Mouse (Mus musculus): ENCODE measurements around the gene Dna2. TPM values are rescaled to one million over a fixed set of nuclear protein-coding genes. Genes with fewer than 3 reads are reported as not detected.
"Not testable (repeated sequence)": the region's sequence is repeated elsewhere in the genome, so short reads cannot be mapped to it uniquely, and the experiment has no call there.

The Dna2 gene
- 1 to 10 TPM; 3.7 to 6.7 TPM for total RNA-seq (2021)
- long read RNA-seq, experiment 1, full-length matches to known transcripts: 3 of 3 reads
- long read RNA-seq, experiment 1, partial matches to known transcripts: 0 of 3 reads
- long read RNA-seq, experiment 1, other reads (novel, unspliced or antisense): 0 of 3 reads
- long read RNA-seq, experiment 2, full-length matches to known transcripts: 3 of 3 reads
- long read RNA-seq, experiment 2, partial matches to known transcripts: 0 of 3 reads
- long read RNA-seq, experiment 2, other reads (novel, unspliced or antisense): 0 of 3 reads

DNA sequence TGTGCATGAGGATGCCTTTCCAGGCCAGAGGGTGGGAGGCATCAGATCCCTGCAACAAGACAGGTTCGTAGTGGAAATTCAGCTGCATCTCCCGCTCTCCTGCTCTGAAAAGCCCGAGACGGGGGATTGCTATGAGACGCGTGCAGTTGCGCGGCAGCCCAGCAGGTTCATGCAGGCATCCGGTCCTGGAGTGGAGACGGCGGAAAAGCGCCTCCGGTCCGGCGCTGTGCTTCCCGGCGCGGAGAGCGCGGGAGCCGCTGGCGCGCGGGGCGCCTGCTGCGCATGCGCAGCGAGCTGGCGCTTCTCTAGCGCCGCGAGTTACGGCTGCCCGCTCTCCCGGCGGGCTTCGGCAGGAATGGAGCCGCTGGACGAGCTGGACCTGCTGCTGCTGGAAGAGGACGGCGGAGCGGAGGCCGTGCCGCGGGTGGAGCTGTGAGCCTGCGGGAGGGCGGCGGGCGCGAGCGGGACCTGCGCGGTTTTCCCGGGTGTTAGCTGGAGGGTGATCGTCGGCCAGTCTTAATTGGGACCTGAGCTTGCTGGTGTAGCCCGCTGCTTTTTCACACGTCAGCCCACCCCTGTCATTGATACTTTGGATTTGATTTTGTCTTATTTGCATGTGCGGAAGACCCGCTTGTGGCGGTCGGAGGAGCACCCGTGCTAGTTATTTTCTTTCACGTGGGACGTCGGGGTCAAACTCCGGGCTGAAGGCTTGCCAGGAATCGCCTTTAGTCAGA is at the start of gene Dna2:
Gene Dna2, plus strand, starts transcription at position 289 of the 734 bp plus-strand sequence.
- peak; percentile 85 for DNase-seq

DNA sequence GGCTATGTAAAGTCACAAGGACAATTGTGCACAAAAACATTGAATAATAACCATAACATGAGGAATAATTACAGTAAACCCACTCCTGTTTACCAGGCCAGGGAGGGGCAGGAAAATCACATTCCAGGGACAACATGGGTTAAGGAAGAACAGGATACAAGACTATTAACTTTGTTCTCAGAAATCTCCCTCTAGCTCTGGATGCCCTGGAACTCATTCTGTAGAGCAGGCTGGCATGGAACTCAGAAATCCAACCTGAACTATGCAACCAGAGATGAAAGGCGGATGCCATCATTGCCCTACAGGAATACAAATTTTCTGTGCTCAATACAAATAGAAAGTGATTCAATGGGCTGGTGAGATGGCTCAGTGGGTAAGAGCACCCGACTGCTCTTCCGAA is 49.4 kb upstream of the Dna2 start:
- DNase-seq: no peak

DNA sequence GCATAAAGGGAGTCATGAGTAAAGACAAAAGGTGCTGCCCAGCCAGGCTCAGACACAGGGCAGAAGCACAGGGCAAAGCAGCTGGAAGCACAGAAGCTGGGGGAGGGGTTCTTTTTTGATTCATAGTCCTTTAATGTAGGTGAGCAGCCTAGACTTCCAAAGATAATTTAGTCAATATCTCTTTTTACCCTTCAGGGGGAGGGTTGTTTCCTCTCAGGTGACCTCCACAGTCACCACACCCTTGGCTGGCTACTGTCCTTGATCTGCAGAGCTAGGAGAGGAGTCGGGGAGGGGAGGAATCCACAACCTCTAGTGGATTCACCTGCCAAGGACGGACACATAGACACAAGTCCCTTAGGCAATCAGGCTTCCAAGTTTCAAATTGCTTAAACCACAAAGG is 48.8 kb upstream of the Dna2 start:
- DNase-seq: no peak

DNA sequence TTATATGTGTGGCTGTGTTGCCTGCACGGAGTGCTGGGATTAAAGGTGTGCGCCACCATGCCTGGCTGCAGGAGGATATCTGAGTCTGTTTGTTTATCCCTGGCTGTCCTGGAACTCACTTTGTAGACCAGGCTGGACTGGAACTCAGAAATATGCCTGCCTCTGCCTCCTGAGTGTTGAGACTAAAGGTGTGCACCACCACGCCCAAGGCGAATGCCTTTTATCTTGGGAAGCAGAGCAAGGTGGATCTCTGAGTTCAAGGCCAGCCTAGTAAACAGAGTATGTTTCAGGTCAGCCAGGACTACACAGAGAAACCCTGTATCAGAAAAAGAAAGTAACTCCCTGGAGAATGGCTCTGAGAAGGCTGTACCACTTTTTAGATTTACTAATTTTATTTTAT is 46.7 kb upstream of the Dna2 start:
- no peak for DNase-seq

DNA sequence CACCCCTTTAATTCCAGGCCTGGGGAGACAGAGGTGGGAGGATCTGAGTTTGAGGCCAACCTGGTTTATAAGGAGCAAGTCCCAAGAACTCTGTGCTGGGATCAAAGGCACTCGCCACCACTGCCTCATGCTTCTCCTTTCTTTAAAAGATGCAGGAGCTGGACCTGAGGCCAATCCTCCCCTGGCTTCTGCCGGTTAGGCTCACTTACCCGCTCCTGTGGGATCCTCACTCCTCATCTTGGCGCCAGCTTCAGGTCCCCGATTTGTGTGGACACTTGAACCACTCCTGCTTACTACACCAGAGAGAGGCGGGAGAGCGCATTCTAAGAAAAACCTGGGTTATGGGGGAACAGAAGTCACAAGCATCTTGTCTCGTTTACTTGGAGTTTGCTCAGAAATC is 45.0 kb upstream of the Dna2 start:
- DNase-seq: no peak

DNA sequence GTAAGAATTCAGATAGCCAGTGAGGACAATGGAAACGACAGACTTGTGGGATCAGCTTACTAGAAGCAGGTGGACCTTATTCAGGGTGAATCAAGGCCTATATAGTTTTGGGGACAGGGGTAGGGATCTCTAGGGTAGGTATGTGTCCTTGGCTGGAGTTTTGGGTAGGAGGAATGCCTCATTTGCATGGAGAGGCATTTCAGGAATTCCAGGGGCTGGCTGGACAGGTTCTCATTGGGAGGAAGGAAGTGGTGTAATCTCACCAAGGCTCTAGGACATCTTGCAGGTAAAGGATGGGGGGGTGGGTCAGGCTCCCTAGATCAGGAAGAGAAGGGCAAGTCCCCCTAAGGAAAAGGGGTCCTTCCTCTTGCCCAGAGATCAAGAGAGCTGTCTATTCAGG is 44.0 kb upstream of the Dna2 start:
- no peak for DNase-seq

DNA sequence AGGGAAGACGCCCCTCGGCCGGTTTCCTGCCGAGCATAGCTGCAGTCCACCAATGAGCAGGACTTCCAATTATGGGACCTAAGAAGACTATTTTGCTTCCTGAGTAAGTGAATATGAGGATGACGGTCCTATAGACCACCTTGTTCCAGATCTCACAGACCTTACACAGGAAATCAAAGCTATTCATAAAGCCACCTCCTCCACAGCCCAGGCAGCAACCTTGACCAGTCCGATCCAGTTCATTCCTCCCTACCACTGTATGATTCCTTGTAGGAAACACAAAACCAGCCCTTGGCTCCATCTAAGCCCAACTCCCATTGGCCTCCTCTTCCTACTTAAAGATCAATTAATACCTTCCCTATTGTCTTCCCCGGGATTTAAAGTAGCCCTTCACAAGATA is 40.5 kb upstream of the Dna2 start:
- DNase-seq: no peak

DNA sequence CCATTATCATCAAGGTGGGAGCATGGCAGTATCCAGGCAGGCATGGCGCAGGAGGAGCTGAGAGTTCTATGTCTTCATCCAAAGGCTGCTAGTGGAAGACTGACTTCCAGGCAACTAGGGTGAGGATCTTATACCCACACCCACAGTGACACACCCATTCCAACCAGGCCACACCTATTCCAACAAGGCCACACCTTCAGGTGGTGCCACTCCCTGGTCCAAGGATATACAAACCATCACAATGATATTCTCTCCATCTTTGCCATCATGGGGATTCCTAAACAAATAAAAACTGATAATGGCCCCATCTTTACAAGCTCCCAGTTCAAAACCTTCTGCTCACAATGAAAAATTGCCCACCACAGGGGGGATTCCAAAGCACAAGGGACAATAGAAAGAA is 37.9 kb upstream of the Dna2 start, which contains the start of gene Tet1:
Gene Tet1, minus strand, starts transcription at position 101 of the 400 bp plus-strand sequence.
- not testable (repeated sequence) for DNase-seq

DNA sequence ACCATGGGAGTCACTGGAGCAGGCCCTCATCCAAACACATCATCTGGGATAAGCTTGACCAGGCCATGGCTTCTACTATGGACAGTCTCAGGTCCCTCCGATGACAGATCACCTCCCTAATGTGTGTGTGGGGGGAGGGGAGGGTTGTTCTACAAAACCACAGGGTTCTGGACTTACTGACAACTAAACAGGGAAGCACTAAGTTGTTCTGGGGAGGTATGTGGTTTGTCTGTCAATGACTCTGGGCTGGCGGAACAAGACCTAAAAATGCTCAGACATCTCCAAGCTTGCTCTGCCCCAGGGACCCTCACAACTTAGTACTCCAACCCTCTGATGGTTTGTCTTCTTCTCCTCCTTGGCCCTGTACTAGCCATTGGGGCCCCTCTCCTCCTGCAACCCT is 35.7 kb upstream of the Dna2 start:
- no peak for DNase-seq

DNA sequence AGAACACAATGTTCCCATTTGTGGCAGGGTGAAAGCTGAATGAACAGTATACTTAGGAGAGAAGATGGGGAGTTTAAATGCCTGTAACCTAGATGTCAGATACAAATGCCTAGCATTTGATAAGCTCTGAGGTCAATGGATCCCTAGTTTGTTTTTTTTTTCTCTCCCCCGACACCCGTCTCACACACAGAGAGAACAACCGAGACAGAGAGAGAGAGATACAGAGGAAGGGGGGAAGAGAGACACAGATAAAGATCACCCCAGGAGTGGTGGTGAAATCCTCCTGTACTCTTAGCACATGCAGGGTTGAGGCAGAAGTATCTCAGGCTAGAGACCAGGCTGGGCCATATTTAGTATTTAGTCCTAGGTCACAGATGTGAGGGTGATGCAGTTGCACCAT is 27.8 kb upstream of the Dna2 start:
- DNase-seq: no peak

DNA sequence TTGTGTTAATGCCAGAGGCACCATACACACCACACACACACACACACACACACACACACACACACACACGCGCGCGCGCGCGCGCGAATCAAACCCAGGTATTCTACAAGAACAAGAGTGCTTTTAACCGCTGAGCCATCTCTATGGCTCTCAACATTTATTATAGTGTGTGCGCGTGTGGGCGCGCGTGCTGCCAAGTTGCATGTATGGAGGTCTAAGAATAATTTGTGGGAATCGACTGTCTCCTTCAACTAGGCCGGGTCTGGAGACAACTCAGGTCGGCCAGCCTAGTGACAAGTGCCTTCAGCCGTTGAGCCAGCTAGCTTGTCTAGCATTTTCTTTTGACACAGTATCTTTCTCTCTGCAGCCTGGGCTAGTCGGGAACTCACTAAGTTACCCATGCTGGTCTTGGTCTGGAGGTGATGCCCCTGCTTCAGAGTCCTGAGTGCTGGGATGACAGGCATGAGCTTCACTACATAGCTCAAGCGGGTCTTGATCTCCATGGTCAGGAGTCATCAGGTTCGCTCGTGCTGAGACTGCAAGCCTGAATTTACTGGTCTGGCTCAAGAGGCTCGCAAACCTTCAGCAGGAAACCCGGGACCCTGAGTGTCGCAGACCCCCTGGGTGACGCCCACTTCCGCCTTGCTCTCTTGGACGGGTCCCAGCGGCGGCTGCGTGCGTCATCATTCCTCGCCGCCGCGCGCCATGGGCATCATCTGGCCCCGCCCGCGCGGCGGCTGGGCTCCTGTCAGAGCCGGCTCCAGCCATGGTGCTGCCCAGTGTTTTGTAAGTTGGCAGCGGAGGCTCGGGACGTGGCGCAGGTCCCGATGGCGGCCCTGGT is 26.7 kb upstream of the Dna2 start, which contains the start of gene Slc25a16:
Gene Slc25a16, plus strand, starts transcription at position 709 of the 841 bp plus-strand sequence.
- peak; percentile 95 for DNase-seq

DNA sequence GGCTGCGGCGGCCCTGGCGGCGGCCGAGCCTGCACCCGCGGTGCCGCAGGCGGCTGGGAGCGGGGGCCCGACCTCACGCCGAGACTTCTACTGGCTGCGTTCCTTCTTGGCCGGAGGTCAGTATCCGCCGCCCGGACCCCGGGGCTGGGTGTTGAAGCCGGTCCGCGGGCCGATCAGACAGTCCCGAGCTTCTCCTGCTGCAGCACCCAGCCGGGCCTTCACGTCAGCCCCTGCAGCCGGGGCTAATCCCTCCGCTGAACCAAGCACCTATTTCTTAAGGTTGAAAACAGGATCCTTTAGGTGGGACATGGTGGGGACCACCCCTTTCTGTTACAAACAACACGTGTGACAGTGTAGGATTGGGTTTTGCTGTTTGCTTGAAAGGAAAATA is 26.1 kb upstream of the Dna2 start:
- DNase-seq: no peak

DNA sequence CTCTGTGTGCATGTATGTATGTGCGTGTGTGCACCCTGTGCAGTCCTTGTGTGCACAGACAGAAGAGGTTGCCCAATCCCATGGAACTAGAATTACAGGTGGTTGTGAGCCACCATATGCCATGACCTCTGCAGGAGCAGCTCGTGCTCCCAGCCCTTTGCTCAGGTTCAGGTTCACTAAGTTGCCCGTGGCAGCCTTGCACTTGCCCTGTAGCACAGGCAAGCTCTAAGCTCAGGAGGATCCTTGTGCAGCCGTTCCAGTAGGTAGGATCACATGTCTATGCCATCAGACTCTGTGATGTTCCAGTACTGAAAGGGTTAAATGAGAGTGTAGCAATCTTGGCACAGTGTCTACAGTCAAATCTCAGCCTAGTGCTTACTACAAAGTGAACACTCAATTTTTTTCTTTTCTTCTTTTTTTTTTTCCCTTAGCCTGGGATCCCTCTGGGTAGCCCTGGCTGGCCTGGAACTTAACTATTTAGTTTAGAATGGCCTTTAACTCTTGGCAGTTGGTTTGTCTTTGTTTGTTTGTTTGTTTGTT is 22.7 kb upstream of the Dna2 start:
- no peak for DNase-seq

DNA sequence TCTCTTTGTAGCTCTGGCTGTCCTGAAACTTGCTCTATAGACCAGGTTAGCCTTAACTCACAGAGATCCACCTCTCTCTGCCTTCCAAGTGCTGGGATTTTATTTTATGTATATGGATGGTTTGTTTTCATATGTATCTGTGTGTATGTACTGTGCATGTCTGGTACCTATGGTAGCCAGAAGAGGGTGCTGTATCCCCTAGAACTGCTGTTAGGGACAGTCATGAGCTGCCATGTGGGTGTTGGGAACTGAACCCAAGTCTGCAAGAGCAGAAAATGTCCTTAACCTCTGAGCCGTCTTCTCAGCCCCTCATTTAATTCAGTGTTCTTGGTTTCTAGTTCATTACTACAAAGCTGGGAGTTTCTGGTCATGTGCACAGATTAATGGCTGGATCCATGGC is 14.4 kb upstream of the Dna2 start:
- no peak for DNase-seq

DNA sequence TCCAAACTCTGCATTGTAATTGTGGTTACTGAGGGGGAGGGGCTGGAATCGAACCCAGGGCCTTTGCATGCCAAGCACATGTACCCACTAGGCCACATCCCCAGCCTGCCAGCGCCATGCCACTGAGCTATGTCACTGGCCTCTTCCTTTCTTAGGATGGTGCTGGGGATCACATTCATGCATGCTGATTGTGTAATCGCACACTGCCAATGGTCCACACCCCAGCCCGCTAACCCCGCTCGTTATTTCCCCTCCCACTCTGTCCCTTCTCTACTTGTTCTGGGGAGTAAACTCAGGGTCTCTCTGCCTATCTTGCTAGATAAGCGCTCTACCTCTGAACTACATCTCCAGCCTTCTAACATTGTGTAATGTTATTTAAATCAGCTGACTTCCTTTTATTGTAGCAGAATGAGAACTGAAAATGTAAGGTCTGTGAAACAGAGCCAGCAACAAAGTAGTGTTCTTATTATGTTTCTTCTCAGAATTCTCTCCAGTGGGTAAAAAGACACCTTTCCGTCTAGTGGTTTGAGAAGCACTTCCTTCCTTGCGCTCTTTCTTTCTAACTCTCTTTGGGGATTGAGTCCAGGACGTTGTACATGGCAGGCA is 1.7 kb upstream of the Dna2 start:
- DNase-seq: no peak

DNA sequence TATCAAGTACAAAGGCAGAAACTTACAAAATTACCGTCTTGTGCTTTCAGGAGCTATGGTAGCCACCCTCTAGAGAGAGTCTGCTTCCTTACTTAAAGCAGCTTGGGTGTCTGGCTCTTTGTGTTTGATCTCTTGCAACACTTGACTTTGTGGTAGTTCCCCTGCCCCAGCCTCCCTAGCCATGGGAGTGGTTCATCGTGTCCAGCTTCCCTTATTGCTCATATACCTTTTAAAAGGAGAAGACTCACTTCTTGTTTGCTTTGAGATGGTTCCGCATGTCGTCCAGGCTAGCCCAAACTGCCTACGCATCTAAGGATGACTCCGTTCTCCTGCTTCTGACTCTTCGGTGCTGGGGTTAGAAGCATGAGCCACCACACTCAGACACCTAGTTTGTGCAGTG is 1.7 kb downstream of the Dna2 start:
- no peak for DNase-seq

DNA sequence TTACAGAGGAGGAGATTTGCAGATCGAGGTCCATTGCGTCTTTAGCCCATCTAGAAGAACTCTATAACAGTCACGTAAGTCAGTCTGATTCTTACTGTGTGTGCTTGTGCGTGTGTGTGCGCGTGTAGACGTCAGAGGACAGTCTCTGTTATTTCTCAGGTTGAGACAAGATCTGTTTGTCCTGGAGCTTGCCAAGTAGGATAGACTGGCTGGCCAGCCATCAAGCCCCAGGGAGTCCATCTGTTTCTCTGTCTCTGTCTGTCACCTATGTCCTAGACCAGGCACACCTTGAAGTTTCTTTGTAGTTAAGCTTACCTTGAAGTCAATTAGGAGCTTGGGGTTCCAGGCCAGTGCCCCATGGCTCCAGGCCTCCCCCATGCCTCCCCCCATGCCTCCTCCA is 17.1 kb downstream of the Dna2 start:
- DNase-seq: no peak

DNA sequence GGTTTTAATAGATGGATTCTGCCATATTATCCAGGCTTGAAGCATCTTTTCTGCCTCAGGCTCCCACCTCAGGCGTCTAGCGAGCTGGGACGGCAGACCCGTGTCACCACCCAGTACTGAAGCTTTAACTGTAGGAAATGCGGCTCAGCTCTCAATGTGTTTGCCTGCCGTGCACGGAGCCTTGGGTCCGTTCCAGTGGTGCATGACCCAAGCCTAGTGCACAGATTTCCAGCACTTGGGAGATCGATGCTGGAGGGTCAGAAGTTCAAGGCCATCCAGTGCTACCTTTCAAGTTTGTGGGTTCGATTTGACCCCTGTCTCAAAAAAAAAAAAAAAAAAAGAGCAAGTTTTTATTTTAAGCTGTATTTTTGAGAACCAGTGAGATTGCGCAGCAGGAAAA is 19.0 kb downstream of the Dna2 start:
- DNase-seq: no peak

DNA sequence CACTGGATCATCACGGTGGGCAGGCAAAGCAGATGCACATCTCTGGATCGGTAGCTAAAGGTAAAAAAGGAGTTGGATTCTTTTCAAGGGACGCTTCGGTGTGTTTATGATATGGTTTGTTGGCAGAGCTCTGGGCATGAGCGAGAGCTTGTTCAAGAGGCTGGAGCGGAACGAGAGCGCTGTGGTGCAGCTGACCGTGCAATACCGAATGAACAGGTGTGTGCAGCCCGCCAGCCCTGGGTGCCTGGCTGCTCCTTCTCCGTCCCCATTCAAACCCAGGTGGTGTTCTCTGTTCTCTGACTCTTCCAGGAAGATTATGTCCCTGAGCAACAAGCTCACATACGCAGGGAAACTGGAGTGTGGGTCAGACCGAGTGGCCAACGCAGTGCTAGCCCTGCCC is 19.5 kb downstream of the Dna2 start:
- DNase-seq: no peak

DNA sequence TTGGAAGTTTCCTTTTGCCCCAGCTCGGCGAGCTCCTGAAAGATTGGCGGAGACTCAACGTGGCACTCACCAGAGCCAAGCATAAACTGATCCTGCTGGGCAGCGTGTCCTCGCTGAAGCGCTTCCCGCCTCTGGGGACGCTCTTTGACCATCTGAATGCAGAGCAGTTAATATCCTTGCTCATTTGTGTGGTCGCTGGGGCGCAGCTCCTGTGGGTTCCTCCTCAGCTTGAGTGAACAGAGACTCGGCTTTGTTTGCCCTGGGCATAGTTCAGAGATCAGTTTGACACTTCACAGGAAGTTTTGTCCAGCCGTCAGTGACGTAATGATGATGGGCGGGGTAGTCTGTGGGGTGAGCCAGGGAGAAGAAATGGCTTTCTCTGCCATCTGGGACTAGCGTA is 25.0 kb downstream of the Dna2 start:
- no peak for DNase-seq

DNA sequence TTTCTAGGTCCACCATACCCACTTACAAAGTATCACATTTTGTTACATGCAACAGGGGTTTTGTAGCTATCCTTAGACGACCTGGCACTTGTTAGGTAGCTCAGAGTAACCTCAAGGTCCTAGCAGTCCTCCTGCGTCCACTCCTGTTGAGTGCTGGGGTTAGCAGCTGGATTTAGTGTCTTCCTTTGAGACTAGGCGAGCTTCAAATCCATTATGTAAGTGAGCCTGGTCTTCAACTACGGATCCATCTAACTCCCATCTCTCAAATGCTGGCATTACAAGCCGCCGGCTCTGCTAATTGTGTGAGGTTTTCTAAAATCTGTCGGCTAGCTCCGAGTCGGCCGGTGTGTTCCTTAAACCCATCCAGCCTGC is 32.8 kb downstream of the Dna2 start:
- DNase-seq: no peak
